Mouse (Mus musculus) midbrain, embryonic 16.5 days (tissue): ENCODE measurements around the gene St6galnac6. TPM values are rescaled to one million over a fixed set of nuclear protein-coding genes. Genes with fewer than 3 reads are reported as not detected.

ENCODE experiments used
- ATAC-seq: fragments of 200-750 bp; cut with Nextera tagmentation; 2 replicates; pipeline ENCODE4 v1.8.0; 2017; ENCODE audit warnings: moderate TSS enrichment
- H3K27ac ChIP-seq: fragments of 300-500 bp; sonication (generic); 2 replicates; pipeline ENCODE4 v1.5.1; 2014; ENCODE audit warnings: mild to moderate bottlenecking, low read length, mixed read lengths
- H3K27me3 ChIP-seq: fragments of 300-500 bp; sonication (generic); 2 replicates; pipeline ENCODE4 v1.6.1; 2014; ENCODE audit warnings: low read depth, low read length, mixed read lengths; ENCODE audit not compliant: control insufficient read depth, insufficient read depth
- H3K36me3 ChIP-seq: fragments of 300-500 bp; sonication (generic); 2 replicates; pipeline ENCODE4 v1.6.1; 2014; ENCODE audit warnings: mild to moderate bottlenecking, low read length, moderate library complexity, mixed read lengths; ENCODE audit not compliant: control insufficient read depth, insufficient read depth
- H3K4me1 ChIP-seq: fragments of 300-500 bp; sonication (generic); 2 replicates; pipeline ENCODE4 v1.6.1; 2014; ENCODE audit warnings: mild to moderate bottlenecking, low read length, mixed read lengths; ENCODE audit not compliant: control insufficient read depth, insufficient read depth
- H3K4me2 ChIP-seq: fragments of 300-500 bp; sonication (generic); 2 replicates; pipeline ENCODE4 v1.6.1; 2014; ENCODE audit warnings: mild to moderate bottlenecking, low read length, mixed read lengths
- H3K4me3 ChIP-seq: fragments of 300-500 bp; sonication (generic); 2 replicates; pipeline ENCODE4 v1.5.1; 2014; ENCODE audit warnings: low read depth, mild to moderate bottlenecking, low read length, moderate library complexity, mixed read lengths
- H3K9ac ChIP-seq: fragments of 300-500 bp; sonication (generic); 2 replicates; pipeline ENCODE4 v1.6.1; 2014; ENCODE audit warnings: low read depth, low read length, mixed read lengths
- H3K9me3 ChIP-seq: fragments of 300-500 bp; sonication (generic); replicated peaks from 2 replicates; pipeline ENCODE4 v1.6.1; 2014; ENCODE audit warnings: mild to moderate bottlenecking, low read length, mixed read lengths; ENCODE audit not compliant: control insufficient read depth, poor library complexity, severe bottlenecking
- WGBS: fragments of 180-500 bp; shearing (Covaris S2); extraction: QIAGEN DNeasy Blood & Tissue Kit; methylation state at CpG from one replicate; pipeline ENCODE4 v1.1.7; 2014; 5-methylcytosine and 5-hydroxymethylcytosine counted together
- polyA plus RNA-seq: library from polyadenylated mRNA; unstranded; fragments of >200 nt; fragmentation: Nextera tagmentation; extraction: Ambion mirVana; gene quantifications from 2 replicates; pipeline ENCODE4 v1.2.1, GENCODE M21; 2015

Gene St6galnac6
- polyA plus RNA-seq, 1 experiment from 2014 or later = 36.4 TPM

- Histone ChIP-seq H3K9ac (no peak overlapping the region), H3K27me3 (no peaks in the 10 kb centered on the region), H3K9me3 (no peaks in the 10 kb centered on the region), H3K36me3 (no peaks in the 10 kb centered on the region), H3K4me3 (peak overlapping the region; percentile 6), H3K4me1 (no peaks in the 10 kb centered on the region), H3K4me2 (no peak overlapping the region; the same call in 1 of the 2 replicates), H3K27ac (no peak overlapping the region)
- 94% methylated on average over 7 of the region's 7 CpGs for WGBS
- ATAC-seq = no peak
Observed at GRCm38 (mm10) chr2:32647366-32647765, 47.9 kb downstream of the St6galnac6 start.

DNA sequence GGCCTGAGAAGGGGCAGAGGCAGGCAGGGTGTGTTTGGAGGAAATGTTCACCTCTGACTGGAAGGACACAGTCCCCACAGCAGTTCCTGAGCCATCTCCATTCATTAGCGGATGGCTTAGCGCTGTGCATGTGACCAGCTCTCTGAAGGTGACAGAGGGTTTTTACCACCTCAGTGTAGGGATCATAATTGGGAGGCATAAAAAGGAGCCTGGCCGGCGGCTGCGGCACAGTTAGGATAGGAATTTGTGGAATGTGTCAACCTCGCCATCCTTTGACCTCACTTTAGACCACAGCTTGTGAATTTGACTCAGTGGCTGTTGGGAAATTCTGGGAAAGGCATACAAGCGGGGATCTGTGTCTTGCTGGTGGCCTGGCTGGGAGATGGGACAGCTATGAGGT lies 54.3 kb downstream of the St6galnac6 start:
- no peak overlapping the region for H3K4me3 ChIP-seq
- H3K27ac ChIP-seq = no peak overlapping the region
- H3K27me3 ChIP-seq = no peaks in the 10 kb centered on the region
- H3K36me3 ChIP-seq = no peaks in the 10 kb centered on the region
- H3K4me2 ChIP-seq = no peak overlapping the region
- H3K9me3 ChIP-seq = no peaks in the 10 kb centered on the region
- H3K9ac ChIP-seq = no peak overlapping the region
- H3K4me1 ChIP-seq = no peaks in the 10 kb centered on the region
- no peak for ATAC-seq
- WGBS = 65% methylated on average over 7 of the region's 7 CpGs

DNA sequence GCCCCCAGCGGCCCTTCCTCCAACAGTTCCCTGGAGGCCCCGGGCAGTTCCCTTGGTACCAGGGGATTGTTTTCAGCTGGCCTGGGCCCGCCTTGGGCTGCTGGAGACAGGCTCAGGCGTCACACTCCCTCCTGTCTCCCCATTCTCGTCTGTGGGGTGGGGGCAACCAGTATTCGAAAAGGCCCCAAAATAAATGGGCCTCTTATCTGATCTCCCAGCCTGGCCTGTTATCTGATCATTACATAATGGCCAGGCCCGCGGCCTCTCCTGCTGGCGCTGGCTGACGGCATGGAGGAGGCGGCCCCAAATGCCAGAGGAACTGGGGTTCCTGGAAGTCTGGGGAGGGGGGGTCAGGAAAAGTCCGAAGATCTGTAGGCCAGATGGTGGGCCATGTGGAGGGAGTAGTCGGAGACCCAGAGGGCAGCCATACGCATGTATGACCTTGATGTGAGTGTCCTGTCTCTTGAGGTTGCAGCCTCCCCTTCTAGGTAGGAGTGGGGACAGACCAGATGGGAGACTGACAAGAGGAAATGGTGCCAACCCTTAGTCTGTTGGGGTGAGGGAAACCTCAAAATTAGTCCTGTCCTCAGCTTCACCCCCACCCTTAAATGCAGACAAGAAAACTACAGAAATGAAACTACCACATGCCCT lies 55.4 kb downstream of the St6galnac6 start:
- no peak overlapping the region for H3K4me2 ChIP-seq
- no peak overlapping the region for H3K4me3 ChIP-seq
- H3K4me1 ChIP-seq = no peaks in the 10 kb centered on the region
- no peaks in the 10 kb centered on the region for H3K36me3 ChIP-seq
- ATAC-seq = no peak
- no peak overlapping the region for H3K9ac ChIP-seq
- no peak overlapping the region for H3K27ac ChIP-seq
- WGBS = 80% methylated on average over 14 of the region's 14 CpGs
- H3K9me3 ChIP-seq = no peaks in the 10 kb centered on the region
- H3K27me3 ChIP-seq = no peaks in the 10 kb centered on the region

GRCm38 (mm10) chr2:32655394-32655744 lies 55.9 kb downstream of the St6galnac6 start:
- H3K36me3 ChIP-seq = no peaks in the 10 kb centered on the region
- no peak overlapping the region for H3K4me2 ChIP-seq
- no peaks in the 10 kb centered on the region for H3K27me3 ChIP-seq
- no peak overlapping the region for H3K27ac ChIP-seq
- no peaks in the 10 kb centered on the region for H3K4me1 ChIP-seq
- no peak overlapping the region for H3K4me3 ChIP-seq
- no peak for ATAC-seq
- no peak overlapping the region for H3K9ac ChIP-seq
- 93% methylated on average over 3 of the region's 3 CpGs for WGBS
- no peaks in the 10 kb centered on the region for H3K9me3 ChIP-seq

GRCm38 (mm10) chr2:32655826-32656225 lies 56.3 kb downstream of the St6galnac6 start:
- H3K9ac ChIP-seq = no peak overlapping the region
- no peak for ATAC-seq
- H3K36me3 ChIP-seq = no peaks in the 10 kb centered on the region
- no peak overlapping the region for H3K27ac ChIP-seq
- WGBS = 77% methylated on average over 12 of the region's 12 CpGs
- no peaks in the 10 kb centered on the region for H3K4me1 ChIP-seq
- H3K9me3 ChIP-seq = no peaks in the 10 kb centered on the region
- no peak overlapping the region for H3K4me2 ChIP-seq
- no peak overlapping the region for H3K4me3 ChIP-seq
- H3K27me3 ChIP-seq = no peaks in the 10 kb centered on the region

DNA sequence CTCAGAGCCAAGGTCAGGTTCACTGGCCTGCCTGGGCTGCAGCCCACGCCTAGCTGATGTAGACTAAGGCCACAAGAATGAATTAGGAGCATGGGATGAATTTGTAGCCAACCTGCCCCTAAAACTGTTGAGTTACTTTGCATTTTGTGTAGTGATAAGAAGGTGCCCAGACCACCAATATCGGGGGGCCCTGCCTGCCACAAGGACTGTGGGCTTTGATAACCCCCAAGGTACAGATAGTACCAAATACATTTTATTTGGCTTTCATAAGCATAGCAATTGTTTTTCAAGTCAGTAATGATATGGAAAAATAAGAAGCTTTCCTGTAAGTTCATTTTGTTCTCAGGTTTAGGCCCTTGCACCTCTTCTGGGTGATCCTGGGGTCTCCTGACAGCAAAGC lies 59.4 kb downstream of the St6galnac6 start:
- Histone ChIP-seq H3K4me3 (no peak overlapping the region), H3K27ac (no peak overlapping the region), H3K9me3 (no peaks in the 10 kb centered on the region), H3K9ac (no peak overlapping the region), H3K4me1 (no peaks in the 10 kb centered on the region), H3K4me2 (no peak overlapping the region), H3K36me3 (no peaks in the 10 kb centered on the region), H3K27me3 (no peaks in the 10 kb centered on the region)
- WGBS = 84% methylated on average over 2 of the region's 2 CpGs
- ATAC-seq = no peak

- no peak overlapping the region for H3K4me3 ChIP-seq
- WGBS = 62% methylated on average over 7 of the region's 7 CpGs
- no peaks in the 10 kb centered on the region for H3K36me3 ChIP-seq
- no peaks in the 10 kb centered on the region for H3K4me1 ChIP-seq
- no peaks in the 10 kb centered on the region for H3K9me3 ChIP-seq
- ATAC-seq = no peak
- H3K27me3 ChIP-seq = no peaks in the 10 kb centered on the region
- H3K27ac ChIP-seq = no peak overlapping the region
- no peak overlapping the region for H3K9ac ChIP-seq
- H3K4me2 ChIP-seq = no peak overlapping the region
Observed at GRCm38 (mm10) chr2:32661509-32662107, 62.1 kb downstream of the St6galnac6 start.

GRCm38 (mm10) chr2:32662291-32662690 lies 62.8 kb downstream of the St6galnac6 start:
- Histone ChIP-seq H3K4me1 (no peaks in the 10 kb centered on the region), H3K9ac (no peak overlapping the region), H3K27me3 (no peaks in the 10 kb centered on the region), H3K27ac (no peak overlapping the region), H3K4me2 (no peak overlapping the region), H3K4me3 (no peak overlapping the region), H3K36me3 (no peaks in the 10 kb centered on the region), H3K9me3 (no peaks in the 10 kb centered on the region)
- WGBS = 51% methylated on average over 5 of the region's 5 CpGs
- no peak for ATAC-seq

GRCm38 (mm10) chr2:32665345-32665744 lies 65.8 kb downstream of the St6galnac6 start:
- no peak overlapping the region for H3K27ac ChIP-seq

More at GRCm38 (mm10) chr2:32665345-32665744, 65.8 kb downstream of the St6galnac6 start:
- ATAC-seq = no peak
- Histone ChIP-seq H3K27me3 (no peaks in the 10 kb centered on the region), H3K36me3 (no peaks in the 10 kb centered on the region), H3K9me3 (no peaks in the 10 kb centered on the region), H3K9ac (no peak overlapping the region), H3K4me2 (no peak overlapping the region), H3K4me3 (no peak overlapping the region), H3K4me1 (no peaks in the 10 kb centered on the region; the same call in 1 of the 2 replicates)
- 71% methylated on average over 8 of the region's 8 CpGs for whole genome bisulfite sequencing
